Mouse (Mus musculus) ovary, adult 18-20 months (tissue): ENCODE results near the gene Rnf10.
"Not testable (repeated sequence)": the region's sequence is repeated elsewhere in the genome, so short reads cannot be mapped to it uniquely, and the experiment has no call there.

Experiments used
- DNase-seq: peaks from one replicate; pipeline ENCODE4 v3.0.0; 2022; ENCODE audit warnings: low spot score, mixed read lengths

Gene Rnf10

GRCm38 (mm10) chr5:115272812-115273548 is at the start of gene Rnf10:
Gene Rnf10 (minus strand): TSS chr5:115272898.
- peak; percentile 93 for DNase-seq

GRCm38 (mm10) chr5:115319004-115319940 is 46.6 kb upstream of the Rnf10 start:
- DNase-seq: peak; percentile 85

- no peak for DNase-seq
These were observed 45.1 kb upstream of the Rnf10 start for GRCm38 (mm10) chr5:115317645-115318328.

GRCm38 (mm10) chr5:115316968-115317644 is 44.4 kb upstream of the Rnf10 start:
- no peak for DNase-seq

- DNase-seq: no peak
These were observed 40.9 kb upstream of the Rnf10 start for GRCm38 (mm10) chr5:115313668-115313943.

- no peak for DNase-seq
These were observed 40.3 kb upstream of the Rnf10 start for GRCm38 (mm10) chr5:115312816-115313667.

- DNase-seq: no peak
These were observed 39.7 kb upstream of the Rnf10 start for GRCm38 (mm10) chr5:115312354-115312753.

- not testable (repeated sequence) for DNase-seq
These were observed 29.5 kb upstream of the Rnf10 start for GRCm38 (mm10) chr5:115302190-115302589.

GRCm38 (mm10) chr5:115301615-115302014 is 28.9 kb upstream of the Rnf10 start:
- DNase-seq: no peak

- DNase-seq: peak; percentile 97
These were observed 28.3 kb upstream of the Rnf10 start, which contains the start of gene Dynll1 for GRCm38 (mm10) chr5:115300792-115301614. Gene Dynll1 (minus strand): TSS chr5:115300999.

- DNase-seq: peak; percentile 61
These were observed 27.5 kb upstream of the Rnf10 start for GRCm38 (mm10) chr5:115300035-115300744.

- DNase-seq: no peak
These were observed 23.6 kb upstream of the Rnf10 start for GRCm38 (mm10) chr5:115296347-115296746.

- no peak for DNase-seq
These were observed 21.5 kb upstream of the Rnf10 start for GRCm38 (mm10) chr5:115294173-115294572.

GRCm38 (mm10) chr5:115284735-115285134 is 12.0 kb upstream of the Rnf10 start:
- DNase-seq: no peak

GRCm38 (mm10) chr5:115280050-115280687 is 7.5 kb upstream of the Rnf10 start:
- DNase-seq: no peak

GRCm38 (mm10) chr5:115279226-115280049 is 6.7 kb upstream of the Rnf10 start, which contains the start of gene Coq5:
Gene Coq5 (plus strand): TSS chr5:115279666.
- DNase-seq: peak; percentile 62

GRCm38 (mm10) chr5:115278785-115279184 is 6.1 kb upstream of the Rnf10 start:
- DNase-seq: no peak

- DNase-seq: no peak
These were observed 5.4 kb upstream of the Rnf10 start for GRCm38 (mm10) chr5:115278053-115278452.
